Mouse (Mus musculus) heart, adult 11 months (tissue): ENCODE measurements at regions not wholly inside any gene's neighbourhood (a gene's known extent, or its start where the extent isn't known, plus 50 kb on each side); places are given as distances from the start of the nearest gene placed in this dataset.

Experiments used
- DNase-seq: peaks from one replicate; pipeline ENCODE4 v3.0.0; 2022

DNA sequence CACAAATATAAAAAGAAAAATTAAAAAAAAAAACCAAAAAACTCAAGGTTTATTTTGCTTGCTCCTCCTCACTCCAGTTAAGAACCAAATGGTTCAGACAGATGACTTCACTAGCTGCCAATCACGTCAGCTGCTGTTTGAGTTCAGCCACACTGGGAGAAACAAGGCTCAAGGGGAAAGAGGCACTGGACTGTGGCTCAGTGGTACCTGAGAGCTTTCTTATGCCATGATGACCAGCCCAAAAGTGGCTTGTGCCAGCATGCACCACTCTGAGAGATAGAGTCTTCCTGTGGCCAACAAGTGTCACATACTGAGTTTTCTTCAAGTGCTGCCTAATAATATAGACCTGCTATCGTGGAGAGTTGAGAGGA is 198.0 kb upstream of the Tprg start:
- DNase-seq = peak; percentile 80

DNA sequence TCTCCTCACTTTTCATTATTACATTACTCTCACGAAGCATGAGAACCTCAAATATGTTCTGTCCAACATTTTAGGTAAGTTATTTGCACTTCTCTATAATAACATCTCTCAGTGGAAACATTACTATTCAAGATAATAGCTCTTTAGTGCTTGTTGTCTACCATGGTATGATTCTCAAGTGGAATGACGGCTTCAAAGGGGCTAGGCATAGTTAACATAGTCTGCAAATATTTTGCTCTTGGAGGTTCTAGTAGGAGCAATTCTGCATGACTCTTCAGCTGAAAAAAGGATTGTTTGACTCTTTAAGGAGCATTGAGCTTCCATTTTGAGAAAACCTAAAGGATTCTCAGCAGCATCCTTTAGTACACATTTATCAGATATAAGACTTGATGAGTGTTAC is 182.5 kb upstream of the Tprg start:
- no peak for DNase-seq

DNA sequence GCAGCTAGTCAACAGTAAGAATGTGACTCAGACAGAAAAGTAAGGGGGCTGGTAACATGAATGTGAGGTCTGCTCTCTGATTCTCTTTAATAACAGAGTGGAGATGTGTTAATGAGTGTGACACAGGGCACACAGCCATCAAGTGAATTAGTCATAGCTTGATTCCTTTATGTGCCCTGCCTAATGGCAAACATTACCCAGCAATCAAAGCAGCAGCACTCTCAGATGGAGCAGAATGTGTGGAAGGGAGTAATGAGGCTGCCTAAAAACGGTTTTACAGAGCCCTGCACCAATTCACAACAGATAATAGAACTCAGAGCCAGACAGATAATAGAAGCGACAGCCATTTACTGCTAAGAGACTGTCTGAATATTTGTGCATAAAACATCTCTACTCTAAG is 182.0 kb upstream of the Tprg start:
- DNase-seq = peak; percentile 17

DNA sequence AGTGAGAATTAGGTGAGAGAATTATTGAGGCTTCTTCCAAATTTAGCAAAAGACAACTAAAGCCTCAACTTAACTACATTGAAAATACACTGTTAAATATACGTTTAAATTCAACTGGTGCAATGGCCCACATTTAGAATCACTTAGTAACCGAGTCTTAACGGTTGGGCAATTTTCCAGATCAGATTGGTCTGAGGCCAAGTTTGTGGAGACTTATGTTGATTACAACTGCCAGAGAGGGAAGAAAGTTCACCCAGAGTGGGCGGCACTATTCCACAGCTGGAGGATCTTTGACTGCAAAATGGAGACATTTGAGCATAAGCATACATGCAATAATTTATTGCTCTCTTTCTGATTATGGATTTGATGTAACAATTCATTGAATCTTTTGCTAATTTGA is 146.5 kb upstream of the Tprg start:
- DNase-seq = no peak

DNA sequence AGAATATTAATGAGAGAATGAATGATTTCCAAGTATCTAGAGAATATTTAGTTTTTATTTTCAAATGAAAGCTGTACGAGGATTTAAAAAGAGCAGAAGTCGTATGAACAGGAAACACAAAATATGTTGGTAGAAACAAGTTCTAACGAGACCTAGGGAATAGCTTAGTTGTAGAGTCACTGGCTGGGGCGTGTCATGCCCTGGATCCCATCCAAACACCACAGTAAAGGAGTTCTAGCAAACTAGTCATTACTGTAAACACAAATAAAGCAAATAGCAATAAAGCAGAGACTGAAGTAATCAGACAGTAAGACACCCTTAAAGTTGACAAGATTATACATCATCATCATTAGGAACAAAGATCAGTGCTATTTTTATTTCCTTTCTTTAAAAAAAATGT is 139.1 kb upstream of the Tprg start:
- DNase-seq = peak; percentile 41

DNA sequence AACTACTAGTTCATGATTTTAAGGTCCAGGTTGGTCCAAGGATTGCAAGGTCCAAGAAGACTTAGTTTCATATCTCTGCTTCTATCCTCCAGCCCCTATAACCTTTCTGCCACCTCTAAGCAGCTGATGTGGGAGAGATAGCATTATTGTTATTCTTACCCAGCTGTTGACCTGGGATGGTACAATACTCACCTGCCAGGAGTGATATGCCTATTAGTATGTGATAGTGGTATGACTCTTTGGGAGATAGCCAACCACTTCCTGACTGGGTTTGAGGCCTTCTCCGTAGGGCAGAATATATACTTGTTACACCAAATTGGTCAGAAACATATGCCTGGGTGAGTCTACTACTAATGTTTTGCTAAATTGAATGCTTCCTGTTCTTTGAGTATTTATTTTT is 137.4 kb upstream of the Tprg start:
- no peak for DNase-seq

DNA sequence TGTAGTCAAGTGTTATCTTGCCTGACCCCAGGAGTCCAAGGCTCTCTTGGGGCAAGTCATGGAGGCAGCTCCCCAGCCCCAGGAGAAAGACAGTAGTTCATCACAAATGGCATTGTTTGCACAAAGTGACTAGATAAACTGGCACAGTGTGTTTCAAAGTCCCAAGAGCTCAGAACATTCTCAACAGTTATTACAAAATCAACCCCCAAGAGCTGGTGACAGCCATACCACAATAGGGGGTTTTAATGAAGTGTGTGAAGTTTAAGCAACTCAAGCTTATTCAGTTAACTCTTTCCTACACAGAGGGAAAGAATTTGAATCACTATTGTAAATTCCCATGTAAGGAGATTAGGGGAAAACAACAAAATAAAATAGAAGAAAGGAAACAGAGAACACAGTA is 109.7 kb upstream of the Tprg start:
- no peak for DNase-seq

DNA sequence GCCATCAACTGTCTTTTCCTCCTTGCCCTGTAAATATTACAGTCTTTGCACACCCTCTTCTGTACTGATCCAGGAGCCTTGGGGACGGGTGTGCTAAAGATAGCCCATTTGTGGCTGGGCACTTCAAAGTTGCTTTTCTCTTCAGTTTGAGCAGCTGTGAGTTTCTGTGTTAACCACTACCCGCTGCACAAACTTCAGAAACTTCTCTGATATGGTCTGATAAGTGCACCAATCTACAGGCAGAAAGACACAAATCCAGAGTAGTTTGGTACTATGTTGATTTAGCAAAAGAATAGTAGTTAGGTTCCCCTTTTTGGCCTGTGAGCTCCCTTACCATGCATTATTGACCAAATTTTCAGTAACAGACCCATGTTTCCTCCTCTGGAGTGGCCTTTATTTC is 108.6 kb upstream of the Tprg start:
- no peak for DNase-seq

DNA sequence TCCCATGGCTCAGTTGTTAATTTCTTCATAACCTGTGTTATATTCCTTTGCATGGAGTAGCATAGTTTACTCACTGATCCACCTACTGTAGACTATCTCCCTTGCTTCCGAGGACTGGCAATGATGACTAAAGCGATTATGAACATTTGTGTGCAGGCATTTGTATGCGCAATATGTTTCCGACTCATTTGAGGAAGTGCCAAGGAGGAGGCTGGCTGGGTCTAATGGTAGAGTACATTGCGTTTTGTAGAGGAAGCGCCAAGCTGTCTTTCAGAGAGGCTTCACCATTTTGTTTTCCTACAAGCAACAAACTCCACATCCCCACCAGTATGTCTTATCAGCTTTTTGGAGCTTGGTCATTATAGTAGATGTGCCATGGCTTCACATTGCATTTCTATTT is 104.7 kb upstream of the Tprg start:
- DNase-seq = peak; percentile 61

DNA sequence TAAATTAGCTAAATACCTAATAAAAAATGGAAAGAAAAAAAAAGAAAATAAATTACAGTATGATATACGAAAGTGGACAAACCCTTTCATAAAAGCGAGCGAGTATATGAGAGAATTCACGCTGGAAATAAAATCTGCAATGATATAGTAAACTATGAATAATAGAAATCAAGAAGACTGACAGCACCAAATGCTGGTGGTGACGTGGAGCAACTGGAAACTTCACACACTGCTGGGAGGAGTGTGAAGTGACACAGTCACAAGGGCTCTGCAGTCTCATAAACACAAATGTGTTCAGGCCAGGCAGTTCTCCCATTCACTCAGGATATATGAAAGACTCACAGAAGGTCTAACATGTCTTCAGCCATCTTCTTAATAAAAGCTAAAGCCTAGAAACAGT is 89.5 kb upstream of the Tprg start:
- no peak for DNase-seq

DNA sequence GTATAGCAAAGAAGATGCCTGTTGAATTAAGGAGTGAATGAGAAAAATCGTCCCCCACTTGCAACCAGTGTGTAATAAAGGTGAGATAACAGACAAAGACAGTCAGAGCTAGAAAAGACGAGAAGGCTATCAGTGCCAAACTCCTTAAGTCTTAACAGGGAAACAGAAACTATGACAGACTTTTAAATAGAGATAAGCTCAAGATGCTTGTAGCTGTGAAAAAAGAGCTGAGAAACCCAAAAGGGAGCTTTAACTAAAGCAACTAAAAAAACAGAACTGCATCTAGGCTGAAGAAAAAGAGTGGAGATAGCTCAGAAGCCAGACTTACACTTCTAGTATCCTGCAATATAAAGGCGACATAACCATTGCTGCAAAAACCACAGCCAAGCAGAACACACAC is 87.8 kb upstream of the Tprg start:
- DNase-seq = no peak

DNA sequence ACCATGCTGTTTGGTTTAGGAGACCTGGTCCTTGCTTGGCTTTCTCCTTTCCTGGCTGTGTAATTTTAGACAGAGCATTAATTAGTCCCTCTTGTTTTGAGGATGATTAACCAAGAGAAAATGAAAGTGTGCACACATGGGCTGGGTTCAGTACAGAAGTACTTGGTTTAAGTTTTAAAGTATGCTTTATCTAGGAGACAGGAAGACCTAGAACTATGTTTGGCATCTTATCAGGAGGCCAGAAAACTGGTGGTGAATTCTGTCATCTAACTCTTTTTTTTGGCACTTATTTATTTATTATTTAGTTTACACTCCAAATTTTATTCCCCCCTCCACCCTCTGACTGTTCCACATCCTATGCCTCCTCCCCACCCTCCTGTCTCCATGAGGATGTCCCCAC is 86.6 kb upstream of the Tprg start:
- no peak for DNase-seq

DNA sequence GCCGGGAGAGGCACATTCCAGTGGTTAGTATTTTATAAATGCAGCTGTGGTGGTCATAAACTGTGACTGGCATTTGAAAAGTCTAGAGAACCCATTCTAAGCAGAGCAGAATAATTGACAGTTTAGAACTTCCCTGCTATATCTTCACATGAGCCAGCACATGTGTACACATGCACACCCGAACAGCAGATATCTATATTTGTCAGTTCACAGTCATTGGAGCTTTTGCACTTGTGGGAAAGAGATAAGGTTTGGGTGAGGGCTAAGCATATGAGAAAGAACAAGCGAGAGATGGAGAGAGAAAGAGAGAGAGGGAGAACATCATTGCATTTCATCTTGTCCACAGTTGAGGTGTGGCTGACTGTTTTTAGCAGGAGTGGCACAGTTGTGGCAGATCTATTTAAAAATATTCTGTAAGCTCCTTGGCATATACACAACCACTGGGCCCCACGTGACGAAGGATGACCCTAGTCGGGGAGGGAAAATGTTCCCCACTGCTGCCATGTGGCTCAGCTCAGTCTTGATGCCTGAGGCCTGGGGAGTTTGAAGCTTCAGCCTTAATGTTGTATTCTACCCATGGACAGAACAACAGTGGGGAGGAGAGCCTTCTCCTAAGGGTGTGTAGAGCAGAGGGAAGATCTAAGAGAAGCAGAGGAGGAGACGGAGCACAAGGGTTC is 85.4 kb upstream of the Tprg start:
- DNase-seq = peak; percentile 54

DNA sequence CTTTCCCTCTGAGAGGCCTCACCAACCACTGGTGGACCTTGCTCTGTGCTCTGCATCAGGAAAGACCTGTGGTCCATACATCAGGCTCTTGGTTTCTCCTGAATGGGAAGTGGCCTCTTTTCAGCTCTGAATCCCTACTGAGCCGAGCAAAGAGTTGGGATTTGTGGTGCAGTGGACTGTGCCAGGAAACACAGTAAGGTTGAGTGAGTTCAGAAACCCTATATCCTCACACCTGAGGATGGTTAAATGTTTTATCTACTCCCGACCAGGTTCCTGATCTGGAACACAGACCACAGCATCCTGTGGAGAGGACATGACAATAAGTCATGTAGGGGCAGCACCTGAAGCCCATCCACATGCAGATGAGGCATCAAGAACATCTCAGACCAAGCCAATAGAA is 73.4 kb upstream of the Tprg start:
- no peak for DNase-seq

DNA sequence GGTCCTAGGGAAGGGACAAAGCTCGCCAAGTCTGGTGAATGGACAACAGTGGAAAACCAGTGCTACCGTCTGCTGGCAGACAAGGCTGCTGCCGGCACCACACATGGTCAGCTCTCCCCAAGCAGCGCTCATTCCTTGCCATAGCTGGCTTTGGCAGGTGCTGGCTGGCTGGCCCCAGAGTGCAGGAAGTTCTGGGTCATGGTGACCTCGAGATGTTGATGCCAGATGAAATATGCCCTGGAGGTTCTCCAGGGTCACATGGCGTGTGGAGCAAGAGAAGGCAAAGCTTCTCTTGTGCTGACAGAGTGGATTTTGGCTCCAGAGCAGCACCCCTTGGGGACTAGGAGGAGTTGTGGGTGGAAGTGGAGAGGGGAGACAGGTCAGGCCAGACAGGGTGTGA is 66.1 kb upstream of the Tprg start:
- DNase-seq = peak; percentile 97

DNA sequence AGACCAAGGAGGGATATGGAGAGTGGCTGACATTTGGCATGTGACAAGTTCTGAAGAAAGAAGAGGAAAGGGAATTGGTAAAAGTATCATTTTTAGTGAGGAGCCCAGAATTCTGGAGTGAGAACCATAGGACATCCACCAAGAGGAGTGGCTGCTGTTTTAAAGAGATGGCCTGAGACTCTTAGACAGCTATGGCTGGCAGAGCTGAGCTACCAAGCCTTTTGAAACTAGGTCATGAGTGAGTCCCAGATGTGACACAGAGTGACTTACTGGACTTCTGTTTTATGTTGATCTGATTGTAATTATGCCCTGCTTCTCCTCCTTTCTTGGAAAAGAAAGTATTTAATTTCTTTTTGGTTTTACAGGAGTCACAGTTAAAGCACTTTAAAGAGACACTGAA is 61.8 kb upstream of the Tprg start:
- DNase-seq = no peak
